Mouse (Mus musculus) embryonic facial prominence, embryonic 15.5 days (tissue): Measurements from ENCODE around the gene Cadm1. TPM values are rescaled to one million over a fixed set of nuclear protein-coding genes. Genes with fewer than 3 reads are reported as not detected.

ENCODE experiments used
- ATAC-seq: fragments of 200-750 bp; cut with Nextera tagmentation; 2 replicates; pipeline ENCODE4 v1.8.0; 2017; ENCODE audit warnings: low read depth, moderate TSS enrichment; ENCODE audit not compliant: insufficient number of reproducible peaks, low FRiP score, low TSS enrichment
- H3K27ac ChIP-seq: fragments of 300-500 bp; sonication (generic); replicated peaks from 2 replicates; pipeline ENCODE4 v1.5.1; 2015; ENCODE audit warnings: mild to moderate bottlenecking, inconsistent platforms
- H3K27me3 ChIP-seq: fragments of 300-500 bp; sonication (generic); 2 replicates; pipeline ENCODE4 v1.6.1; 2015; ENCODE audit warnings: inconsistent platforms
- H3K36me3 ChIP-seq: fragments of 300-500 bp; sonication (generic); 2 replicates; pipeline ENCODE4 v1.6.1; 2015; ENCODE audit warnings: mild to moderate bottlenecking, inconsistent platforms
- H3K4me1 ChIP-seq: fragments of 300-500 bp; sonication (generic); 2 replicates; pipeline ENCODE4 v1.6.1; 2015; ENCODE audit warnings: inconsistent platforms
- H3K4me2 ChIP-seq: fragments of 300-500 bp; sonication (generic); replicated peaks from 2 replicates; pipeline ENCODE4 v1.6.1; 2015; ENCODE audit warnings: mild to moderate bottlenecking, inconsistent platforms
- H3K4me3 ChIP-seq: fragments of 300-500 bp; sonication (generic); replicated peaks from 2 replicates; pipeline ENCODE4 v1.5.1; 2015; ENCODE audit warnings: mild to moderate bottlenecking, inconsistent platforms
- H3K9ac ChIP-seq: fragments of 300-500 bp; sonication (generic); 2 replicates; pipeline ENCODE4 v1.6.1; 2015; ENCODE audit warnings: inconsistent platforms
- H3K9me3 ChIP-seq: fragments of 300-500 bp; sonication (generic); replicated peaks from 2 replicates; pipeline ENCODE4 v1.6.1; 2016; ENCODE audit warnings: inconsistent platforms
- WGBS: fragments of 180-500 bp; shearing (Covaris S2); methylation state at CpG from one replicate; pipeline ENCODE4 v1.1.7; 2015; 5-methylcytosine and 5-hydroxymethylcytosine counted together
- polyA plus RNA-seq: library from polyadenylated mRNA; unstranded; fragments of >200 nt; fragmentation: Nextera tagmentation; extraction: Ambion mirVana; gene quantifications from 2 replicates; pipeline ENCODE4 v1.2.1, GENCODE M21; 2015

The Cadm1 gene
- polyA plus RNA-seq, 1 experiment from 2014 or later = 65.2 TPM

- Histone ChIP-seq H3K27me3 (no peaks in the 10 kb centered on the region), H3K9me3 (no peaks in the 10 kb centered on the region), H3K4me2 (no peak overlapping the region), H3K9ac (no peak overlapping the region), H3K36me3 (no peaks in the 10 kb centered on the region), H3K4me1 (no peaks in the 10 kb centered on the region), H3K27ac (no peak overlapping the region), H3K4me3 (no peak overlapping the region)
- ATAC-seq = no peak
- 85% methylated on average over 3 of the region's 3 CpGs for WGBS
Observed at GRCm38 (mm10) chr9:47744916-47745315, 214.9 kb downstream of the Cadm1 start.

- no peak overlapping the region for H3K4me3 ChIP-seq
- 81% methylated on average over 7 of the region's 7 CpGs for WGBS
- no peak overlapping the region for H3K27ac ChIP-seq
- H3K27me3 ChIP-seq = no peaks in the 10 kb centered on the region
- no peak overlapping the region for H3K9ac ChIP-seq
- no peak overlapping the region for H3K4me2 ChIP-seq
- H3K9me3 ChIP-seq = no peaks in the 10 kb centered on the region
- no peaks in the 10 kb centered on the region for H3K36me3 ChIP-seq
- H3K4me1 ChIP-seq = no peaks in the 10 kb centered on the region
- ATAC-seq = no peak
Observed at GRCm38 (mm10) chr9:47745716-47746115, 215.7 kb downstream of the Cadm1 start.

GRCm38 (mm10) chr9:47749160-47749559 lies 219.2 kb downstream of the Cadm1 start:
- no peak overlapping the region for H3K4me3 ChIP-seq
- H3K36me3 ChIP-seq = no peaks in the 10 kb centered on the region
- H3K27me3 ChIP-seq = no peaks in the 10 kb centered on the region
- peaks cover 19% of the 10 kb centered on the region for H3K4me1 ChIP-seq
- no peak overlapping the region for H3K4me2 ChIP-seq
- ATAC-seq = no peak
- no peaks in the 10 kb centered on the region for H3K9me3 ChIP-seq
- no peak overlapping the region for H3K27ac ChIP-seq
- 82% methylated on average over 5 of the region's 5 CpGs for WGBS
- H3K9ac ChIP-seq = no peak overlapping the region

- WGBS = 16% methylated on average over 5 of the region's 5 CpGs
- Histone ChIP-seq H3K4me2 (peak overlapping the region; percentile 25; the same call in 1 of the 2 replicates), H3K9ac (no peak overlapping the region), H3K27ac (no peak overlapping the region), H3K4me3 (peak overlapping the region; percentile 10; the same call in 1 of the 2 replicates), H3K36me3 (no peaks in the 10 kb centered on the region), H3K27me3 (no peaks in the 10 kb centered on the region), H3K4me1 (peaks cover 31% of the 10 kb centered on the region), H3K9me3 (no peaks in the 10 kb centered on the region)
- no peak for ATAC-seq
Observed at GRCm38 (mm10) chr9:47752516-47752915, 222.5 kb downstream of the Cadm1 start.

GRCm38 (mm10) chr9:47753127-47753526 lies 223.2 kb downstream of the Cadm1 start:
- H3K4me1 ChIP-seq = peaks cover 37% of the 10 kb centered on the region
- 45% methylated on average over 7 of the region's 7 CpGs for WGBS

GRCm38 (mm10) chr9:47755119-47755518 lies 225.1 kb downstream of the Cadm1 start:
- Histone ChIP-seq H3K4me3 (no peak overlapping the region), H3K4me2 (no peak overlapping the region), H3K9ac (no peak overlapping the region), H3K36me3 (no peaks in the 10 kb centered on the region), H3K9me3 (no peaks in the 10 kb centered on the region), H3K27me3 (no peaks in the 10 kb centered on the region), H3K27ac (no peak overlapping the region; the same call in 1 of the 2 replicates), H3K4me1 (peaks cover 40% of the 10 kb centered on the region)
- WGBS = 49% methylated on average over 12 of the region's 12 CpGs
- ATAC-seq = no peak

More at GRCm38 (mm10) chr9:47753127-47753526, 223.2 kb downstream of the Cadm1 start:
- no peak for ATAC-seq
- H3K9me3 ChIP-seq = no peaks in the 10 kb centered on the region
- no peak overlapping the region for H3K4me2 ChIP-seq
- no peaks in the 10 kb centered on the region for H3K27me3 ChIP-seq
- H3K4me3 ChIP-seq = peak overlapping the region; percentile 10; the same call in 1 of the 2 replicates
- H3K9ac ChIP-seq = no peak overlapping the region
- no peaks in the 10 kb centered on the region for H3K36me3 ChIP-seq
- no peak overlapping the region for H3K27ac ChIP-seq

- 0 out of 2 replicates have a peak overlapping the region, but pooled peaks have one; percentile 44 for H3K27ac ChIP-seq
Observed at GRCm38 (mm10) chr9:47757798-47758197, 227.8 kb downstream of the Cadm1 start.

GRCm38 (mm10) chr9:47758320-47758719 lies 228.3 kb downstream of the Cadm1 start:
- Histone ChIP-seq H3K27ac (0 out of 2 replicates have a peak overlapping the region, but pooled peaks have one; percentile 44), H3K4me1 (peaks cover 22% of the 10 kb centered on the region), H3K4me2 (no peak overlapping the region), H3K4me3 (no peak overlapping the region), H3K36me3 (no peaks in the 10 kb centered on the region), H3K27me3 (no peaks in the 10 kb centered on the region), H3K9me3 (no peaks in the 10 kb centered on the region), H3K9ac (no peak overlapping the region)
- no peak for ATAC-seq
- 62% methylated on average over 3 of the region's 3 CpGs for whole genome bisulfite sequencing

More at GRCm38 (mm10) chr9:47757798-47758197, 227.8 kb downstream of the Cadm1 start:
- Histone ChIP-seq H3K27me3 (no peaks in the 10 kb centered on the region), H3K4me2 (no peak overlapping the region), H3K36me3 (no peaks in the 10 kb centered on the region), H3K4me3 (no peak overlapping the region), H3K9ac (no peak overlapping the region), H3K4me1 (peaks cover 28% of the 10 kb centered on the region), H3K9me3 (no peaks in the 10 kb centered on the region)
- ATAC-seq = no peak
- WGBS = 41% methylated on average over 2 of the region's 2 CpGs

GRCm38 (mm10) chr9:47759807-47760206 lies 229.8 kb downstream of the Cadm1 start:
- Histone ChIP-seq H3K4me1 (peaks cover 18% of the 10 kb centered on the region), H3K27ac (no peak overlapping the region), H3K9me3 (no peaks in the 10 kb centered on the region), H3K4me2 (no peak overlapping the region), H3K4me3 (no peak overlapping the region), H3K27me3 (no peaks in the 10 kb centered on the region), H3K9ac (no peak overlapping the region), H3K36me3 (no peaks in the 10 kb centered on the region)
- ATAC-seq = no peak
- WGBS = 61% methylated on average over 7 of the region's 7 CpGs

- WGBS = 65% methylated on average over 5 of the region's 5 CpGs
- ATAC-seq = no peak
- no peaks in the 10 kb centered on the region for H3K9me3 ChIP-seq
- H3K27me3 ChIP-seq = no peaks in the 10 kb centered on the region
- peaks cover 13% of the 10 kb centered on the region for H3K4me1 ChIP-seq
- no peaks in the 10 kb centered on the region for H3K36me3 ChIP-seq
- no peak overlapping the region for H3K4me3 ChIP-seq
- H3K4me2 ChIP-seq = no peak overlapping the region
- no peak overlapping the region for H3K9ac ChIP-seq
- no peak overlapping the region for H3K27ac ChIP-seq
Observed at GRCm38 (mm10) chr9:47761601-47762000, 231.6 kb downstream of the Cadm1 start.

GRCm38 (mm10) chr9:47762913-47763312 lies 232.9 kb downstream of the Cadm1 start:
- H3K9ac ChIP-seq = no peak overlapping the region
- no peak overlapping the region for H3K27ac ChIP-seq
- H3K9me3 ChIP-seq = no peaks in the 10 kb centered on the region
- no peaks in the 10 kb centered on the region for H3K36me3 ChIP-seq
- H3K4me1 ChIP-seq = peaks cover 5% of the 10 kb centered on the region
- WGBS = 89% methylated on average over 5 of the region's 5 CpGs
- H3K4me2 ChIP-seq = no peak overlapping the region
- no peak for ATAC-seq
- H3K27me3 ChIP-seq = no peaks in the 10 kb centered on the region
- H3K4me3 ChIP-seq = no peak overlapping the region

GRCm38 (mm10) chr9:47764920-47765319 lies 234.9 kb downstream of the Cadm1 start:
- H3K9ac ChIP-seq = no peak overlapping the region
- ATAC-seq = no peak
- H3K36me3 ChIP-seq = no peaks in the 10 kb centered on the region
- WGBS = 68% methylated on average over 5 of the region's 5 CpGs
- no peak overlapping the region for H3K4me3 ChIP-seq
- H3K4me2 ChIP-seq = no peak overlapping the region
- no peak overlapping the region for H3K27ac ChIP-seq
- no peaks in the 10 kb centered on the region for H3K27me3 ChIP-seq
- no peaks in the 10 kb centered on the region; the same call in 1 of the 2 replicates for H3K4me1 ChIP-seq
- no peaks in the 10 kb centered on the region for H3K9me3 ChIP-seq
